Mouse (Mus musculus) lung, adult 2 months (tissue): ENCODE measurements at regions not wholly inside any gene's neighbourhood (a gene's known extent, or its start where the extent isn't known, plus 50 kb on each side); places are given as distances from the start of the nearest gene placed in this dataset.
A peak's percentile ranks its signal among the peaks of the same experiment; 100 is the strongest.

Source experiments
- CTCF ChIP-seq: fragments of 200-500 bp; IDR thresholded peaks from 2 replicates; pipeline ENCODE4 v1.5.1; 2011; ENCODE audit warnings: mild to moderate bottlenecking, low read length, control low read depth; ENCODE audit not compliant: insufficient read depth
- POLR2A ChIP-seq: fragments of 200-500 bp; IDR thresholded peaks from 2 replicates; pipeline ENCODE4 v1.6.1; 2011; ENCODE audit warnings: low read depth, mild to moderate bottlenecking, control low read depth, low read length, borderline replicate concordance; ENCODE audit errors: extremely low read depth

DNA sequence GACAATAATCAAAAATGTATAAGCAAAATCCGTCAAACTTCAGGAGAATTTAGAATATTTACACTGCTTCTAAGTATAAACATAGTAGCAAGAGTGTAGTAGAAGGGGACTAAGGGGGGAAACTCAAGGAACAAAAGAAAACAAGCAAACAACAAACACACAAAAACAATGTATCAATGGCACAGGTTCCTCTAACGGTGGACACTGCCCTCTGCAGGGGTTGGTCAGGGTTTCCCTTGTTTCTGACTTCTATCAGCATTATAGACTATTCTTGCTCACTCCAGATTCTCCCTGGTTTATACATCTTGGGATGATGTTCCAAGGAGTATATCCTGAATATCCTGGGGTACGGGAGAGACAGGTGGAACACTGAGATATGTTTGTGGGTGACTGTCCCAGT lies 147.3 kb upstream of the Ppp2r3a start:
- TF ChIP-seq CTCF (0 out of 2 replicates have a peak, but pooled peaks have one; percentile 14), POLR2A (no peak)
